Mouse (Mus musculus): ENCODE results near the gene Il5. TPM values are rescaled to one million over a fixed set of nuclear protein-coding genes. Genes with fewer than 3 reads are reported as not detected.

The Il5 gene
- not detected in 2 replicates for polyA plus RNA-seq (2012)

DNA sequence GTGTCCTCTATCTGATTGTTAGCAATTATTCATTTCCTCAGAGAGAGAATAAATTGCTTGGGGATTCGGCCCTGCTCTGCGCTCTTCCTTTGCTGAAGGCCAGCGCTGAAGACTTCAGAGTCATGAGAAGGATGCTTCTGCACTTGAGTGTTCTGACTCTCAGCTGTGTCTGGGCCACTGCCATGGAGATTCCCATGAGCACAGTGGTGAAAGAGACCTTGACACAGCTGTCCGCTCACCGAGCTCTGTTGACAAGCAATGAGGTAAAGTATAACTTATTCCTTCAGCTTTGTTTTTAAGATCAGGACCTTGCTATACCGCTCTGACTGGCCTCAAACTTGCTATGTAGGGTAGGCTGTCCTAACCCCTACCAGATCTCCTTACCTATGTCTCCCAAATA is at the start of gene Il5:
Gene Il5, plus strand, starts transcription at position 80 of the 400 bp plus-strand sequence.
- no peak for TF ChIP-seq GATA1 (IDR thresholded peaks at IDR 0.05; ENCODE audit: low read length)

DNA sequence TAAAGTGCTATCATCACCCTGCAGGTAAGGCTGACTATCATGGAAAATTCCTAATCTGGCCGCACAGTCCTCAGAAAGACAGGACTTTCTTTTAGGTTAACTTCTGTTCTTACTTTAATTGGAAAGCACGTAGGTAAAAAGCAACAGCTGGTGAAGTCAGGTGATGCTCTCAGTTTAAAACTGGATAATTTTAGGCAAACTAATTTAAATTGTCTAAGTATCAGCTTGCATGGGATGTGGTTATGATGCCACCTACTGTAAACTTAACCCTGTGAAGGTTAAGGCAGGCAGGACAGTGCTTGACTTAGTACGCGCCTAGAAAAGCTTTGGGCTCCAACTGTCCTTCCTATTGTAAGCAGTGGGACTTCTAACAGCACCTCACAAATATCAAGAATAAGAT is 49.2 kb upstream of the Il5 start:
- no peak for TF ChIP-seq GATA1 (IDR thresholded peaks at IDR 0.05; ENCODE audit: low read length)

DNA sequence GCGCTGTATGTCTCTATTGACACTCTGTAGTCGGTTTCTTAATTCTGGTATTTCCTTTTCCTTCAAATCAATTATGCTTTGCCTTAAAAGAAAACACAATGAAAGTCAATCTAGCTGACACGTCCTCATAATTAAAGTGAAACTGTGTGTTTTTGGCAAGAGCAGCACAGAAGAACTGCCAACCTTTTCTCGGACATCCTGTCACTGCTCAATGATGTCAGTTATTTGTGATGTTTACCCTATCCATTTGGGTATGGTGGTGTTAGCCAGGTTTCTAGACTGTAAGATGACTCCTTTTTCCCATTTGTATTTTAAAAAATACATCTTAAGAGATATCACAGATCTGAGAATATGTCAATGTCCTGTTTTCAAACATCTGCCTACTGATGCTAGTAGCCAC is 40.5 kb upstream of the Il5 start:
- TF ChIP-seq GATA1 (IDR thresholded peaks at IDR 0.05; ENCODE audit: low read length): no peak

DNA sequence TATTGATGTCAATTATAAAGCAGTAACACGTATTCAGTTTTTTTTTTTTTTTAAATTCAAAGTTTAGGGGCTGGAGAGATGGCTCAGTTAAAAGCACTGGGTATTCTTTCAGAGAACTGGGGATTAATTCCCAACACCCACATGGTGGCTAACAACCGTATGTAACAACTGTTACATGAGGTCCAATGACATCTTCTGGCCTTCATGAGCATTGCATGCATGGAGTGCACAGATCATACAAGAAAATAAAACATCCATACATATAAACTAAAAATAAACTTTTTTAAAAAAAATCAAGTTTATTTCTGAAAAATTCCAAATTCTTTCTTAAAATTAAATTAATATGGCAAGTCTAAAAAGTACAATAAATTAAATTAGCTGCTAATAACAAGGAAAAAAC is 38.9 kb upstream of the Il5 start:
- TF ChIP-seq GATA1 (IDR thresholded peaks at IDR 0.05; ENCODE audit: low read length): no peak

DNA sequence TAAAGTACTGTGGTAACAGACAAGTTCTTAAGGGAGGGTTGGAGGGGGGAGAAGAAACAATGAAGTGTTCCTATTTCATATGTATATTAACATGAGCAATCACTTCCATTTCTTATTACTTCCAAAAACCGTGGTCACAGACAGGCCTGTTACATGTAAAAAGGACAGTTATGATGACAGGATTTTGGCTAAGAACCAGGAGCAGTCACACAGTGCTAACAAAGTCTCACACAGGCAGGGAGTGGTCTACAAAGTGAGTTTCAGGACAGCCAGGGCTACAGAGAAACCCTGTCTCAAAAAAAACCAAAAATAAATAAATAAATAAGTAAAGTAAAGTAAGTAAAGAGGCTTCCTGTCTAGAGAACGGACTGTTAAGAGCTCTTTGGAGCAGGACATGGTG is 38.4 kb upstream of the Il5 start:
- TF ChIP-seq GATA1 (IDR thresholded peaks at IDR 0.05; ENCODE audit: low read length): no peak

DNA sequence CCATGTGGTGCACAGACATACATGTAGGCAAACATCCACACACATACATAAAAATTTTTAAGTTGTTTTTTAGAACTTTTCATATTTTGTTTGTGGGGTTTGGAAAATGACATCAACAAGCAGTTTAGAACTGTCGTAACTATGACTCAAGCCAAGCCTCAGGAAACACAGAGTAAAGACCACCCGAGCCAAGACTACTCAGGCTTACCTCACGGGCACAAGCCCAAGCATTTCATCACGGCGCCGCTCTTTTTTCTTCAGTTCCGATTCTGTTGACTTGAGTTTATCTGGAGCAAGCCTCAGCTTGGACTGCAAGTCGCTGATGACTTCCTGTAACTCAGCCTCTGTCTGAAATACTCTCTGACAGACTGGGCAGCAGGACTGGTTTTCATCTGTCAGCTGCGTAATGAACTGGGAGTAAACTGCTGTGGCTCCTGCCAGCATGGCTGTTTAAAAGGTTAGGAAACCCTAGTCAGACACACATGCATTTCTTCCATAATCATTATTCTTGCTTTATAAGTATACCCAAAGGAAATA is 37.5 kb upstream of the Il5 start:
- no peak for TF ChIP-seq GATA1 (IDR thresholded peaks at IDR 0.05; ENCODE audit: low read length)

DNA sequence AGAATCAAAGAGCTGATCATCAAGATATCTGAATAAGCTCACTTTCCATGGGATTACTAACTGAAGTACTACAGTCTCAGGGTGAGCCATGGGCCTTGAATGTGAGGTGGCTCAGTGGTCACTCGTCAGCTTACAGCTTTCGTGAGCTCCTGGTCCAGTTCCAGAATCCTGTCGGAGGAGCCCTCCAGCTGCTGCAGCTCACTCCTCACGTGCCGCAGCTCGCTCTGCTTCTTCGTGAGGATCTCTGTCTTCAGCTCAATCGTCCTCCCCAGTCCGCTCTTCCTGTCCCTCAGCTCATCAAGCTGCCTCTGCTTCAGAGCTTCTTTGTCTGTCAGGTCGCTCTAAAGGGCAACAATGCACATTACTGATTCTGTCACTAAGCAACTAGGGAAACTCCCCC is 28.6 kb upstream of the Il5 start:
- TF ChIP-seq GATA1 (IDR thresholded peaks at IDR 0.05; ENCODE audit: low read length): no peak

DNA sequence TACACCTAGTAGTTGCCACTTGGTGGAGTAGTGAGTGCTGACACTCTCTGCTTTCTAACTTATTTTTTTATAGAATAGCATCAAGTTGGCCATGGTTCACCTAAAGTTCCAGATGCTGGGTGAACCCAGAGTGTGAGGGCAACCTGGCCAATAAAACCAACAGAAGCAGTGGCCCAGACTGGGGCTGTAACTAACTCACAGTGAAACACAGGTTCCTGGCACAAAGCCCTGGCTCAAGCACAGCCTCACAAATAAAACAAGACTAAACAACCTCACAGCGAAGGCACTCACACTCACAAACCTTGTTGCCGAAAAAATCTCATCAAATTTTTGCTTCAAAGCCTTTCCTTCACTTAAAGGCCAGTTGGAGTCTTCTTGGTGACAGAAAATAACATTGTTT is 22.1 kb upstream of the Il5 start:
- no peak for TF ChIP-seq GATA1 (IDR thresholded peaks at IDR 0.05; ENCODE audit: low read length)

DNA sequence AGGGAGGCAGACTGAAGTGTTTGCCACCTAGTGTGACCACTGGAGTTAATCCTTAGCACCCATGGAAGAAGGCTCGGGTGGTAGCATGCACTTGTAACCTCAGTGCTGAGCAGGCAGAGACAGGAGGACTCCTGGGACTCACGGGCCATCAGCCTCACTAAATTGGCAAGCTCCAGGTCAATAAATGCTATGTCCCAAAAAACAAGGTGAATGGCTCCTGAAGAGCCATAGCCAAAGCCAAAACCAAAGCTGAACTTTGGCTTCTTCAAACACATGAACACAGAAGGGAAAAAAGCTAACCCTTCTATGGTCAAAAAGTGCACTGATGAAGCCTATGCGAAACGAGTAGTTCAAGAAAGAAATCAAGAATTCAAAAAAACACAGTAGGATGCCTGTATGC is 21.2 kb upstream of the Il5 start:
- no peak for TF ChIP-seq GATA1 (IDR thresholded peaks at IDR 0.05; ENCODE audit: low read length)

DNA sequence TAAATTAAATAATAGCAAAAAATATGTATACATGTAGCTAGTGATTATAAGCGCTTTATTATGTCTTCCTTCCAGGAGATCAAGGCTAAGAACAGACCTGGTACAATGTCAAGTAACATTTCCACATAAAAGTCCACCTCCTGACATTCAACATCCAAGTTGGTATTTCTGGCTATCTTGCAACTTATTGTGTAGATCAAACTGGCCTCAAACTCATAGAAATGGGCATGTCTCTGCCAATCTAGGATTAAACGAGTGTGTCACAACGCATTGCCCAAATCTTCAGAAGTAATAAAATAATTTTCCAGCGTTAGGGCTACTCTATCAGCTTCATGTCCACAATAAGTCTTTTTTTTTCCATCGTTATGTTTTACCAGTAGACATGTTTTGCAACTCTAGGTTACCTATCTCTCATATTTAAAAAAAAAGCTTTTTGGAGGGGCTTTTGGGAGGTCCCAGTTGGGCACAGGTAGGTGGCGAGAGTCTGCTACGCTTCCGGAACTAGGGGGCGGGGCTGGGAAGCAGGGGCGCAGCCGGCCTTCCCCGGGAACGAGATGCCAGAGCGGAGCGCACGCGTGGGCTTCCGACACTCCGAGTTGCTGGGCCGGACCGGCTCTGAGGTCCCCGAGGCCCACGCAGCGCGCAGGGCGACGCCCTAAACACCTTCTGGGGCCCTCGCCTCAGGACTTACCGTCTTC is 14.2 kb upstream of the Il5 start:
- no peak for TF ChIP-seq GATA1 (IDR thresholded peaks at IDR 0.05; ENCODE audit: low read length)

DNA sequence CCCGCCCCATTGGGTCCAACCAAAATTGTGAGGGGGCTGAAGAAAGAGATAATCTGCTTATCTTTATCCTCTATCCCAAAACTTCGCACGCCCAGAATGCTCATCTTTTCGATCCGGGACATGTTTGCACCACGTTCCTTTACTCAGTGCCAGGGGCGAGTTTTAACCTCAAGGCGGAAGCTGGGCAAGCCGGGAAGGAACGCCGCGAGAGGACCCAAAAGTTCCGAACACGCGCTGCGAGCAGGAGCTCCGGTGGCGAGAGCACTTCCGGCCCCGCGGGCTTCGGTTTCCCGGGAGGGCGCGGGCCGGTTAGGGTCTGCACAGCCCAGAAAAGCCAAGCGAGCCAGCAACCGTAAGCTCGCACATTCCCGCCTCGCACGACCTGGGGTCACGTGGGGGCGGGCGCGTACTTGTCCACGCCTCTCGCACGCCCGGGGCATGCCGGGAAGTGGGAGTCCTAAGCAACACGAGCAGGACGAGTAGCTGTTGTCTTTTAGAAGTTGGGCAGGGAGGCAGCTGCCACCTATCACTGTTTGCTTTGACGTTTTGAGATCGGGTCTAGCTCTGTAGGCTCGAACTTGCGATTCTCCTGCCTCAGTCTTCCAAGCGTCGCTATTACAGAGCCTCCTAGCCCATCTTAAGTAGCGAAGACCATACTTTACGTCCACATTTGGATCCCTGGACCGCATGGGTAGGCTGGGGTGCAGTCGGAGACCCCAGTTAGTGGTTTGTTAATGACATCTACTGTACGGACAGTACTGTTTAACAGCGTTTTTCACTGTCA is 13.5 kb upstream of the Il5 start, which contains the start of gene Rad50:
Gene Rad50, minus strand, starts transcription at position 386 of the 784 bp plus-strand sequence.
- no peak for TF ChIP-seq GATA1 (IDR thresholded peaks at IDR 0.05; ENCODE audit: low read length)

DNA sequence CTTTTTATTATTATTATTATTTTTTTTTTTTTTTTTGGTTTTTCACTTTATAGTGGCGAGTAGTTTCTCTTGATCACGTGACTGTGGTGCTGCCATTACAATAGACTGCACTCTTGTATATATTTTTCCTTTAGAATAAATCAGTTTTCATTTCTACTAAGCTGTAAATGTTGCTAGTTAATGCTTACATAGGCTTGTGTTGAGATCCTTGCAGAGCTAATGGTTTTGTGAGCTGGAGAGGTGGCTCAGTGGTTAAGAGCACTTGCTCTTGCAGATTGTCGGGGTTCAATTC is 12.9 kb upstream of the Il5 start:
- TF ChIP-seq GATA1 (IDR thresholded peaks at IDR 0.05; ENCODE audit: low read length): no peak

DNA sequence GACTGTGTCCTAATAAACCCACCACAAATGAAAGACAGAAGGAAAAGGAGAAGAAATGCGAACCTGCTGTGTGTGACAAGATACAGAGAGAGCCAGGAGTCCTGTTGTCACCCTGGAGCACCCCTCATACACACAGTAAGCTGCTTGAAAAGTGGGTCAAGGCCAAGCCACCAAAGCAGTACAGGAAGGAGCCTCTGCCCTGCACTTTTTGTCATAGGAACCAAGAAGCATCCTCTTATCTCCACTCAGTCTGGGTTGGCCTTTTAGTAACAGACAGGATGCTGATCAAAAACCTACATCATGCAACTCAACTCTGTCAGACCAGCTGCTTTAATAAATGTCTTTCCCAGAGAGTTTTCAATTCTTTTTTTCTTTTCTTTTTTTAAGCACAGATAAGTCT is 893 bp upstream of the Il5 start:
- no peak for TF ChIP-seq GATA1 (IDR thresholded peaks at IDR 0.05; ENCODE audit: low read length)

DNA sequence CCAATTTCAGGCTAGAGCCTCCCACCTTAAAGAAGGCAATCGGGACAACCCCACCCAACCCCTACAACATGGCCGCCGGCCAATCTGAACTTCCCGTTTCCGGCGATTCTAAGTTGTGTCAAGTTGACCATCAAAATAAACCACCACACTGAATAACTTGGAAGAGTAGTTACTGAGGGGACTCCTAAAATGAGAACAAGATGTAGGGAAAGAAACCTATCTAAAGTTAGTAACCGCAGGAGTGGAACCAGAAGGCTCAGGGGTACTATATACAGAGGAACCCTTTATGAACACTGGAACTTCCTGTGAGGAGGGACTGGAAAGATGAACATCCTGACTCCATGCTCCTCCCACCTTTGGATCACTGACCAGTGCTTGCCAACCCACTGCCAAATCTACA is 10.9 kb downstream of the Il5 start:
- TF ChIP-seq GATA1 (IDR thresholded peaks at IDR 0.05; ENCODE audit: low read length): no peak

DNA sequence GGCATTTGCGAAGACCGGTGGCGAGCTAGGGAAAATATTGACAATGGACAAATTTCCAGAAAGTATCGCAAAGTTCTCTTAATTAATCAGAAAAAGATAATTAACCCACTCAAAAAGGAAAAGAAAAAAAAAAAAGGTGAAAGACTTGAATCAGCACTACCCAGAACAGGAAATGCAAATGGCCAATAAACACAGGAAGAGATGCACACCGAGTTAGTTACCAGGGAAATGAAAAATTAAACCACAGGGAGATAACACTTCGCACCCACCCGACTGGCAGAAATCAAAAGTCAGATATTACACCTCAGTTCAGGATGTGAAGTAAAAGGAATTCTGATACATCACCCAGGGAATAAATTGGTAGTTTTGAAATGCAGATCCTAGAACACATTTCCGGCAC is 11.7 kb downstream of the Il5 start:
- no peak for TF ChIP-seq GATA1 (IDR thresholded peaks at IDR 0.05; ENCODE audit: low read length)

DNA sequence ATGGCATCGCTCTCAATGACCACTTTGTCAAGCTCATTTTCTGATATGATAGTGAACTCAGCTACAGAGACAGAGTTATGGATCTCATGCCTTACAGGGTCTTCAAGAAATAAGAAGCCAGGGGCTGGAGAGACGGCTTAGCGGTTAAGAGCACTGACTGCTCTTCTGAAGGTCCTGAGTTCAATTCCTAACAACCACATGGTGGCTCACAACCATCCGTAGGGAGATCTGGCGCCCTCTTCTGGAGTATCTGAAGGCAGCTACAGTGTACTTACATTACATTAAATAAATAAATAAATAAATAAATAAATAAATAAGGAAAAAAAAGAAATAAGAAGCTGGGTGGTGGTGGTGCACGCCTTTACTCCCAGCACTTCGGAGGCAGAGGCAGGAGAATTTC is 13.2 kb downstream of the Il5 start:
- TF ChIP-seq GATA1 (IDR thresholded peaks at IDR 0.05; ENCODE audit: low read length): no peak

DNA sequence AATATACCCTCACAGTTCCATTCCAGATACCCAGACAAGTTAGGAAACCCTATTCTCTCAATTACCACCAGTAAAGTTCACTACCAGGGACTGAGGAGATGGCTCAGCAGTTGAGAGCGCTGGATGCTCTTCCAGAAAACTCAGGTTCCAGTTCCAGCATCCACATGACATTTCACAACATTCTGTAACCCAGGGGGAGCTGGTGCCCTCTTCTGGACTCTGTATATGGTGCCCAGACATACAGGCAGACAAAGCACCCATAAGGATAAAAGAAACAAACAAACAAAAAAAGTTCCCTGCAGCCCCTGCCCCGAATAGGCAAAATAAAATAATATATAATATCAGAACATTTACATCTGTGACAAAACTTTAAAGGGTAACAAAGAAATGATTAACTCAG is 13.8 kb downstream of the Il5 start:
- TF ChIP-seq GATA1 (IDR thresholded peaks at IDR 0.05; ENCODE audit: low read length): no peak

Measured in G1E-ER4 (cell line).